Mouse (Mus musculus) CH12.LX (cell line): ENCODE measurements around the gene Pde4d. TPM values are rescaled to one million over a fixed set of nuclear protein-coding genes. Genes with fewer than 3 reads are reported as not detected.

ENCODE experiments used
- DNase-seq: peaks from one replicate; pipeline ENCODE4 v3.0.0-alpha.2; 2013; ENCODE audit errors: extremely low read depth
- H3K27ac ChIP-seq: 2 replicates; pipeline ENCODE4 v1.5.1; 2012; ENCODE audit warnings: low read depth, mild to moderate bottlenecking, control low read depth, moderate library complexity; ENCODE audit not compliant: insufficient read depth
- H3K27me3 ChIP-seq: replicated peaks from 2 replicates; pipeline ENCODE3; 2012; ENCODE audit warnings: inconsistent platforms
- H3K36me3 ChIP-seq, 2 experiments: replicated peaks in 1 of 2; 2 replicates each; pipeline versions ENCODE3 to v1.6.1; 2012; ENCODE audit warnings: inconsistent platforms in 1 of 2, low read length in 1 of 2, mild to moderate bottlenecking in 1 of 2, mixed read lengths in 1 of 2, moderate library complexity in 1 of 2; ENCODE audit not compliant: control insufficient read depth in 1 of 2, insufficient read depth in 1 of 2
- H3K4me1 ChIP-seq, 2 experiments: 2 replicates each; pipeline ENCODE4 v1.6.1; 2012; ENCODE audit warnings: inconsistent platforms in 1 of 2, moderate library complexity in 1 of 2; ENCODE audit not compliant: insufficient read depth in 2 of 2, control insufficient read depth in 1 of 2
- H3K4me2 ChIP-seq: 2 replicates; pipeline ENCODE4 v1.6.1; 2012; ENCODE audit warnings: low read depth, mild to moderate bottlenecking, control low read depth; ENCODE audit not compliant: poor library complexity, insufficient read depth, severe bottlenecking
- H3K4me3 ChIP-seq, 3 experiments: fragments of 150-350 bp in 1 of 3; sonication (generic) in 1 of 3; replicated peaks in 1 of 3; 2 replicates each; pipeline versions ENCODE3 to v1.5.1; 2011 to 2012; ENCODE audit warnings: low read depth in 2 of 3, low read length in 2 of 3, mild to moderate bottlenecking in 2 of 3, moderate library complexity in 2 of 3, control low read depth in 1 of 3, improper control_type of control experiment in 1 of 3, inconsistent platforms in 1 of 3, mixed read lengths in 1 of 3; ENCODE audit not compliant: poor library complexity in 1 of 3
- H3K79me2 ChIP-seq: replicated peaks from 2 replicates; pipeline ENCODE4 v1.6.1; 2012; ENCODE audit warnings: mild to moderate bottlenecking, moderate library complexity; ENCODE audit not compliant: control insufficient read depth, poor library complexity, insufficient read depth, severe bottlenecking; ENCODE audit errors: extremely low read depth
- H3K9ac ChIP-seq: 2 replicates; pipeline ENCODE4 v1.6.1; 2012; ENCODE audit warnings: low read depth, mild to moderate bottlenecking, control low read depth, moderate library complexity; ENCODE audit not compliant: insufficient read depth
- H3K9me3 ChIP-seq: replicated peaks from 2 replicates; pipeline ENCODE3; 2012; ENCODE audit warnings: low read length, inconsistent platforms, mixed read lengths
- BHLHE40 ChIP-seq: IDR thresholded peaks from 2 replicates; pipeline ENCODE4 v1.6.1; 2011; ENCODE audit warnings: mild to moderate bottlenecking, low read depth, low read length, improper control_type of control experiment
- CHD1 ChIP-seq: IDR thresholded peaks from 2 replicates; pipeline ENCODE4 v1.6.1; 2012; ENCODE audit warnings: low read depth, low read length, improper control_type of control experiment, inconsistent platforms
- ELF1 ChIP-seq: IDR thresholded peaks from 2 replicates; pipeline ENCODE4 v1.6.1; 2014; ENCODE audit warnings: low read depth, mild to moderate bottlenecking, inconsistent platforms, low read length, improper control_type of control experiment
- ETS1 ChIP-seq: conservative IDR thresholded peaks from 2 replicates; pipeline ENCODE4 v1.6.1; 2012; ENCODE audit warnings: low read depth, mild to moderate bottlenecking, inconsistent platforms, low read length, improper control_type of control experiment, moderate library complexity
- GABPA ChIP-seq: IDR thresholded peaks from 2 replicates; pipeline ENCODE4 v1.6.1; 2012; ENCODE audit warnings: low read depth, low read length, improper control_type of control experiment, inconsistent platforms; ENCODE audit not compliant: insufficient replicate concordance
- HCFC1 ChIP-seq: IDR thresholded peaks from 2 replicates; pipeline ENCODE4 v1.6.1; 2012; ENCODE audit warnings: low read depth, mild to moderate bottlenecking, inconsistent platforms, low read length, improper control_type of control experiment
- IRF4 ChIP-seq: IDR thresholded peaks from 2 replicates; pipeline ENCODE4 v1.6.1; 2014; ENCODE audit warnings: low read depth, mild to moderate bottlenecking, inconsistent platforms, low read length, improper control_type of control experiment
- JUN ChIP-seq: IDR thresholded peaks from 2 replicates; pipeline ENCODE4 v1.6.1; 2011; ENCODE audit warnings: low read depth, mild to moderate bottlenecking, low read length, improper control_type of control experiment, moderate library complexity; ENCODE audit not compliant: insufficient read depth
- KAT2A ChIP-seq: IDR thresholded peaks from 2 replicates; pipeline ENCODE4 v1.6.1; 2012; ENCODE audit warnings: low read length, improper control_type of control experiment, inconsistent platforms; ENCODE audit not compliant: insufficient replicate concordance
- MAFK ChIP-seq: IDR thresholded peaks from 2 replicates; pipeline ENCODE4 v1.6.1; 2011; ENCODE audit warnings: low read length, improper control_type of control experiment; ENCODE audit not compliant: insufficient replicate concordance
- MAX ChIP-seq: IDR thresholded peaks from 2 replicates; pipeline ENCODE4 v1.6.1; 2011; ENCODE audit warnings: low read length, improper control_type of control experiment
- MAZ ChIP-seq: IDR thresholded peaks from 2 replicates; pipeline ENCODE4 v1.6.1; 2012; ENCODE audit warnings: low read depth, mild to moderate bottlenecking, inconsistent platforms, low read length, improper control_type of control experiment, moderate library complexity
- MEF2A ChIP-seq: IDR thresholded peaks from 2 replicates; pipeline ENCODE4 v1.6.1; 2014; ENCODE audit warnings: low read depth, mild to moderate bottlenecking, inconsistent platforms, low read length, improper control_type of control experiment, borderline replicate concordance
- MXI1 ChIP-seq: IDR thresholded peaks from 2 replicates; pipeline ENCODE4 v1.6.1; 2011; ENCODE audit warnings: mild to moderate bottlenecking, low read depth, low read length, improper control_type of control experiment
- MYC ChIP-seq: IDR thresholded peaks from 2 replicates; pipeline ENCODE4 v1.6.1; 2011; ENCODE audit warnings: low read depth, mild to moderate bottlenecking, improper control_type of control experiment, low read length
- PAX5 ChIP-seq: IDR thresholded peaks from 2 replicates; pipeline ENCODE4 v1.6.1; 2012; ENCODE audit warnings: low read length, inconsistent platforms, mixed read lengths
- RAD21 ChIP-seq: IDR thresholded peaks from 2 replicates; pipeline ENCODE4 v1.6.1; 2011; ENCODE audit warnings: low read depth, mild to moderate bottlenecking, low read length, improper control_type of control experiment, moderate library complexity
- RCOR1 ChIP-seq: conservative IDR thresholded peaks from 2 replicates; pipeline ENCODE4 v1.6.1; 2012; ENCODE audit warnings: low read depth, mild to moderate bottlenecking, inconsistent platforms, low read length, improper control_type of control experiment
- SIN3A ChIP-seq: IDR thresholded peaks from 2 replicates; pipeline ENCODE4 v1.6.1; 2012; ENCODE audit warnings: low read length, improper control_type of control experiment, inconsistent platforms
- TBP ChIP-seq: conservative IDR thresholded peaks from 2 replicates; pipeline ENCODE4 v1.6.1; 2011; ENCODE audit warnings: low read depth, low read length, improper control_type of control experiment
- TCF12 ChIP-seq: IDR thresholded peaks from 2 replicates; pipeline ENCODE4 v1.6.1; 2014; ENCODE audit warnings: low read depth, mild to moderate bottlenecking, inconsistent platforms, low read length, improper control_type of control experiment
- USF1 ChIP-seq: IDR thresholded peaks from 2 replicates; pipeline ENCODE4 v1.6.1; 2014; ENCODE audit warnings: low read depth, mild to moderate bottlenecking, inconsistent platforms, low read length, improper control_type of control experiment
- USF2 ChIP-seq: conservative IDR thresholded peaks from 2 replicates; pipeline ENCODE4 v1.6.1; 2011; ENCODE audit warnings: low read depth, low read length, improper control_type of control experiment
- ZC3H11A ChIP-seq: IDR thresholded peaks from 2 replicates; pipeline ENCODE4 v1.6.1; 2012; ENCODE audit warnings: low read depth, mild to moderate bottlenecking, inconsistent platforms, low read length, improper control_type of control experiment
- ZKSCAN1 ChIP-seq: IDR thresholded peaks from 2 replicates; pipeline ENCODE4 v1.6.1; 2012; ENCODE audit warnings: low read depth, inconsistent platforms, low read length, improper control_type of control experiment, borderline replicate concordance
- ZNF384 ChIP-seq: IDR thresholded peaks from 2 replicates; pipeline ENCODE4 v1.6.1; 2012; ENCODE audit warnings: low read depth, low read length, improper control_type of control experiment, inconsistent platforms
- dilution Hi-C: fragments of 300-500 bp; cut with MboI; formaldehyde crosslinking; loops from 2 replicates; pipeline ENCODE4 v1.14.3; 2020; ENCODE audit warnings: low sequenced_read_pairs; ENCODE audit not compliant: extremely low pct_unique_long_range_greater_than_20kb, extremely low pct_ligation_motif_present
- in situ Hi-C: fragments of 300-500 bp; cut with MboI; formaldehyde crosslinking; loops from 3 replicates; pipeline ENCODE4 v1.14.3; 2019; ENCODE audit warnings: low sequenced_read_pairs, low pct_ligation_motif_present, low pct_unique_long_range_greater_than_20kb, mixed read lengths
- polyA plus RNA-seq: library from polyadenylated mRNA; unstranded; fragments of >175 nt; gene quantifications from 2 replicates; pipeline ENCODE4 v1.2.1, GENCODE M21; 2012; ENCODE audit warnings: low read depth; ENCODE audit not compliant: insufficient read length
- total RNA-seq, 2 experiments: library from RNA; depleted of rRNA; stranded (reverse); fragments of 300-350 nt in 1 of 2; fragments of >200 nt in 1 of 2; gene quantifications; 2 replicates each; pipeline ENCODE4 v1.2.3; 2012 to 2014

The Pde4d gene
- total and polyA plus RNA-seq, 3 experiments: not detected

- DNase-seq: no peak
- Histone ChIP-seq H3K9me3 (peaks cover 56% of the 10 kb centered on the region), H3K9ac (no peak overlapping the region), H3K4me2 (no peak overlapping the region), H3K36me3 (no peaks in the 10 kb centered on the region), H3K27me3 (no peaks in the 10 kb centered on the region), H3K27ac (no peak overlapping the region), H3K4me3 (no peak overlapping the region), H3K79me2 (no peaks in the 10 kb centered on the region), H3K4me1 (no peaks in the 10 kb centered on the region)
- no peak for TF ChIP-seq USF2
- no peak for TF ChIP-seq MAFK
- TF ChIP-seq KAT2A: no peak
- TF ChIP-seq MAX: no peak
- no peak for TF ChIP-seq ZNF384
- no peak for TF ChIP-seq ELF1
- TF ChIP-seq ZKSCAN1: no peak
- no peak for TF ChIP-seq CHD1
- TF ChIP-seq ZC3H11A: no peak
- no peak for TF ChIP-seq MAZ
- no peak for TF ChIP-seq USF1
- no peak for TF ChIP-seq TCF12
- no peak for TF ChIP-seq RCOR1
- TF ChIP-seq GABPA: no peak
- TF ChIP-seq RAD21: no peak
- TF ChIP-seq JUN: no peak
- no peak for TF ChIP-seq HCFC1
- no peak for TF ChIP-seq MXI1
- dilution Hi-C loops: no loop called here
- in situ Hi-C loops: no loop called here
Observed at GRCm38 (mm10) chr13:109914846-109915245, 1465.1 kb downstream of the Pde4d start.

- H3K4me2 ChIP-seq: no peak overlapping the region
- in situ Hi-C loops (no loop called here), dilution Hi-C loops (no loop called here)
- H3K4me3 ChIP-seq: no peak overlapping the region
- no peaks in the 10 kb centered on the region for H3K4me1 ChIP-seq
- peaks cover 55% of the 10 kb centered on the region for H3K9me3 ChIP-seq
- TF ChIP-seq MYC: no peak
- no peak for TF ChIP-seq PAX5
- no peak for TF ChIP-seq JUN
- no peak for TF ChIP-seq BHLHE40
- no peak for TF ChIP-seq ETS1
- TF ChIP-seq KAT2A: no peak
- no peak for TF ChIP-seq HCFC1
- TF ChIP-seq TBP: no peak
- TF ChIP-seq SIN3A: no peak
- TF ChIP-seq IRF4: no peak
- no peak for TF ChIP-seq GABPA
- TF ChIP-seq MEF2A: no peak
- H3K79me2 ChIP-seq: no peaks in the 10 kb centered on the region
- H3K36me3 ChIP-seq: no peaks in the 10 kb centered on the region
- H3K27ac ChIP-seq: no peak overlapping the region
- no peak overlapping the region for H3K9ac ChIP-seq
- DNase-seq: no peak
- H3K27me3 ChIP-seq: no peaks in the 10 kb centered on the region
Observed at GRCm38 (mm10) chr13:109915501-109915900, 1465.8 kb downstream of the Pde4d start.
